Mouse (Mus musculus) lung, embryonic 16.5 days (tissue): ENCODE data around the gene Arhgef7. TPM values are rescaled to one million over a fixed set of nuclear protein-coding genes. Genes with fewer than 3 reads are reported as not detected.

ENCODE experiments used
- ATAC-seq: fragments of 200-750 bp; cut with Nextera tagmentation; 2 replicates; pipeline ENCODE4 v1.8.0; 2017; ENCODE audit warnings: low read depth, mild to moderate bottlenecking, moderate library complexity
- H3K27ac ChIP-seq: fragments of 300-500 bp; sonication (generic); 2 replicates; pipeline ENCODE4 v1.5.1; 2014; ENCODE audit warnings: mild to moderate bottlenecking, control low read depth, low read length
- H3K27me3 ChIP-seq: fragments of 300-500 bp; sonication (generic); 2 replicates; pipeline ENCODE4 v1.6.1; 2014; ENCODE audit warnings: low read depth, low read length, mixed read lengths; ENCODE audit not compliant: control insufficient read depth, insufficient read depth
- H3K36me3 ChIP-seq: fragments of 300-500 bp; sonication (generic); 2 replicates; pipeline ENCODE4 v1.6.1; 2014; ENCODE audit warnings: low read length; ENCODE audit not compliant: control insufficient read depth, insufficient read depth
- H3K4me1 ChIP-seq: fragments of 300-500 bp; sonication (generic); replicated peaks from 2 replicates; pipeline ENCODE4 v1.6.1; 2014; ENCODE audit warnings: low read length, mixed read lengths; ENCODE audit not compliant: control insufficient read depth, insufficient read depth
- H3K4me2 ChIP-seq: fragments of 300-500 bp; sonication (generic); 2 replicates; pipeline ENCODE4 v1.6.1; 2014; ENCODE audit warnings: low read depth, low read length, control low read depth
- H3K4me3 ChIP-seq: fragments of 300-500 bp; sonication (generic); 2 replicates; pipeline ENCODE4 v1.5.1; 2014; ENCODE audit warnings: mild to moderate bottlenecking, low read length, control low read depth
- H3K9ac ChIP-seq: fragments of 300-500 bp; sonication (generic); 2 replicates; pipeline ENCODE4 v1.6.1; 2014; ENCODE audit warnings: low read length, control low read depth
- H3K9me3 ChIP-seq: fragments of 300-500 bp; sonication (generic); 2 replicates; pipeline ENCODE4 v1.6.1; 2016; ENCODE audit warnings: low read length; ENCODE audit not compliant: control insufficient read depth
- WGBS: fragments of 180-500 bp; shearing (Covaris S2); extraction: QIAGEN DNeasy Blood & Tissue Kit; methylation state at CpG from one replicate; pipeline ENCODE4 v1.1.7; 2014; 5-methylcytosine and 5-hydroxymethylcytosine counted together
- polyA plus RNA-seq: library from polyadenylated mRNA; unstranded; fragments of >200 nt; fragmentation: Nextera tagmentation; extraction: Ambion mirVana; gene quantifications from 2 replicates; pipeline ENCODE4 v1.2.1, GENCODE M21; 2015

Arhgef7 gene
- polyA plus RNA-seq, result 39.6 and 40.1 TPM in 2 replicates

- Histone ChIP-seq H3K4me2 (peak within 1 kb of the TSS; percentile 96), H3K36me3 (no peaks in the 10 kb centered on the region), H3K27me3 (peaks cover 62% of the 10 kb centered on the region), H3K9ac (peak within 1 kb of the TSS; percentile 53), H3K9me3 (no peaks in the 10 kb centered on the region), H3K4me3 (peak within 1 kb of the TSS; percentile 64), H3K4me1 (0 out of 2 replicates have a peak, but pooled peaks cover 3% of the 10 kb centered on the region), H3K27ac (no peak within 1 kb of the TSS)
- ATAC-seq, result peak; percentile 65
- WGBS, result under 1% methylated on average over 96 of the region's 127 CpGs
These were observed at the start of gene Arhgef7 for GRCm38 (mm10) chr8:11727651-11728481. Gene Arhgef7, plus strand, starts transcription at chr8:11727721.

- Histone ChIP-seq H3K9me3 (no peaks in the 10 kb centered on the region), H3K27ac (no peak overlapping the region), H3K9ac (no peak overlapping the region), H3K27me3 (no peaks in the 10 kb centered on the region), H3K4me2 (no peak overlapping the region), H3K4me1 (no peaks in the 10 kb centered on the region), H3K4me3 (no peak overlapping the region), H3K36me3 (no peaks in the 10 kb centered on the region)
- 71% methylated on average over 7 of the region's 7 CpGs for WGBS
- no peak for ATAC-seq
These were observed 43.0 kb upstream of the Arhgef7 start for GRCm38 (mm10) chr8:11684558-11684957.

- Histone ChIP-seq H3K27me3 (no peaks in the 10 kb centered on the region), H3K36me3 (no peaks in the 10 kb centered on the region), H3K9ac (no peak overlapping the region), H3K4me1 (no peaks in the 10 kb centered on the region), H3K27ac (no peak overlapping the region), H3K9me3 (no peaks in the 10 kb centered on the region), H3K4me2 (no peak overlapping the region), H3K4me3 (no peak overlapping the region)
- no peak for ATAC-seq
- WGBS, result 87% methylated on average over 5 of the region's 5 CpGs
These were observed 40.3 kb upstream of the Arhgef7 start for GRCm38 (mm10) chr8:11687251-11687650.

- Histone ChIP-seq H3K9ac (no peak overlapping the region), H3K27me3 (no peaks in the 10 kb centered on the region), H3K4me3 (no peak overlapping the region), H3K4me1 (no peaks in the 10 kb centered on the region), H3K4me2 (no peak overlapping the region), H3K27ac (no peak overlapping the region), H3K9me3 (no peaks in the 10 kb centered on the region), H3K36me3 (no peaks in the 10 kb centered on the region)
- 45% methylated on average over 7 of the region's 7 CpGs for WGBS
- no peak for ATAC-seq
These were observed 37.6 kb upstream of the Arhgef7 start for GRCm38 (mm10) chr8:11689945-11690344.

- WGBS, result 85% methylated on average over 6 of the region's 6 CpGs
- no peak overlapping the region for H3K4me2 ChIP-seq
- no peaks in the 10 kb centered on the region for H3K9me3 ChIP-seq
- no peaks in the 10 kb centered on the region for H3K4me1 ChIP-seq
- ATAC-seq, result no peak
- no peaks in the 10 kb centered on the region for H3K36me3 ChIP-seq
- no peak overlapping the region for H3K9ac ChIP-seq
- no peaks in the 10 kb centered on the region for H3K27me3 ChIP-seq
- H3K4me3 ChIP-seq, result no peak overlapping the region
- H3K27ac ChIP-seq, result no peak overlapping the region
These were observed 36.2 kb upstream of the Arhgef7 start for GRCm38 (mm10) chr8:11691284-11691683.

- Histone ChIP-seq H3K27ac (no peak overlapping the region), H3K9me3 (no peaks in the 10 kb centered on the region), H3K27me3 (no peaks in the 10 kb centered on the region), H3K4me3 (no peak overlapping the region), H3K36me3 (no peaks in the 10 kb centered on the region), H3K9ac (no peak overlapping the region), H3K4me2 (no peak overlapping the region), H3K4me1 (no peaks in the 10 kb centered on the region)
- 84% methylated on average over 6 of the region's 6 CpGs for WGBS
- ATAC-seq, result no peak
These were observed 35.8 kb upstream of the Arhgef7 start for GRCm38 (mm10) chr8:11691761-11692160.

GRCm38 (mm10) chr8:11692455-11692854 lies 35.1 kb upstream of the Arhgef7 start:
- WGBS, result 0% methylated on average over 1 of the region's 1 CpGs
- no peak overlapping the region for H3K4me3 ChIP-seq
- H3K4me2 ChIP-seq, result no peak overlapping the region
- no peaks in the 10 kb centered on the region for H3K4me1 ChIP-seq
- H3K36me3 ChIP-seq, result no peaks in the 10 kb centered on the region
- ATAC-seq, result no peak
- no peak overlapping the region for H3K9ac ChIP-seq
- no peak overlapping the region for H3K27ac ChIP-seq
- no peaks in the 10 kb centered on the region for H3K27me3 ChIP-seq
- no peaks in the 10 kb centered on the region for H3K9me3 ChIP-seq

GRCm38 (mm10) chr8:11693972-11694371 lies 33.5 kb upstream of the Arhgef7 start:
- no peak overlapping the region for H3K27ac ChIP-seq
- no peak overlapping the region for H3K4me2 ChIP-seq
- no peak for ATAC-seq
- H3K4me3 ChIP-seq, result no peak overlapping the region
- 54% methylated on average over 5 of the region's 5 CpGs for WGBS
- no peak overlapping the region for H3K9ac ChIP-seq
- H3K4me1 ChIP-seq, result no peaks in the 10 kb centered on the region
- H3K36me3 ChIP-seq, result no peaks in the 10 kb centered on the region
- no peaks in the 10 kb centered on the region for H3K27me3 ChIP-seq
- no peaks in the 10 kb centered on the region for H3K9me3 ChIP-seq

GRCm38 (mm10) chr8:11696176-11696575 lies 31.3 kb upstream of the Arhgef7 start:
- H3K9me3 ChIP-seq, result no peaks in the 10 kb centered on the region

More at GRCm38 (mm10) chr8:11696176-11696575, 31.3 kb upstream of the Arhgef7 start:
- H3K4me3 ChIP-seq, result no peak overlapping the region
- peaks cover 6% of the 10 kb centered on the region for H3K27me3 ChIP-seq
- no peak overlapping the region for H3K27ac ChIP-seq
- peaks cover 4% of the 10 kb centered on the region for H3K4me1 ChIP-seq
- H3K36me3 ChIP-seq, result no peaks in the 10 kb centered on the region
- ATAC-seq, result no peak
- no peak overlapping the region for H3K9ac ChIP-seq
- 88% methylated on average over 3 of the region's 3 CpGs for WGBS
- no peak overlapping the region for H3K4me2 ChIP-seq
